Mouse (Mus musculus) frontal cortex, postnatal 36 days (tissue): ENCODE measurements at regions not wholly inside any gene's neighbourhood (a gene's known extent, or its start where the extent isn't known, plus 50 kb on each side); places are given as distances from the start of the nearest gene placed in this dataset.

Experiments used
- DNase-seq, 2 experiments: peaks; one replicate each; pipeline ENCODE4 v3.0.0; 2022; ENCODE audit warnings: low spot score in 2 of 2

DNA sequence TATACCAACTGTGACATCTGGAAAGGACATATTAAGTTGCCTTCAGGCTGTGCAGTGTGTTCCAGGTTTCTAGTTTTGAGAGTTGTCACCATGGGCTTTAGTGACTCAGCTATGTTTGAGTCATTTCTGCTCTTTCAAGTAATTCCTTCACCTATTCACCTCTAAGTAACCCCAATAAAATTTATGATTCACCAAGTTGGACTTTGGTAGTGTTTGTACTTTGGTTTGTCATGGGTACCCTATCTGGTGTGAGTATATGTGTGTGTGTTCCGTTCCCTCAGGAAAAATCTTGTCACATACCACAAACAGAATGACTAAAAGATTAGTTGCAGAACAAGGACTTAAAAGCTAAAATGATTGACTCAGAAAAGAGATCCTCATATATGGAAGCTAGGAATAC lies 76.8 kb upstream of the Crbn start:
- no peak for DNase-seq

DNA sequence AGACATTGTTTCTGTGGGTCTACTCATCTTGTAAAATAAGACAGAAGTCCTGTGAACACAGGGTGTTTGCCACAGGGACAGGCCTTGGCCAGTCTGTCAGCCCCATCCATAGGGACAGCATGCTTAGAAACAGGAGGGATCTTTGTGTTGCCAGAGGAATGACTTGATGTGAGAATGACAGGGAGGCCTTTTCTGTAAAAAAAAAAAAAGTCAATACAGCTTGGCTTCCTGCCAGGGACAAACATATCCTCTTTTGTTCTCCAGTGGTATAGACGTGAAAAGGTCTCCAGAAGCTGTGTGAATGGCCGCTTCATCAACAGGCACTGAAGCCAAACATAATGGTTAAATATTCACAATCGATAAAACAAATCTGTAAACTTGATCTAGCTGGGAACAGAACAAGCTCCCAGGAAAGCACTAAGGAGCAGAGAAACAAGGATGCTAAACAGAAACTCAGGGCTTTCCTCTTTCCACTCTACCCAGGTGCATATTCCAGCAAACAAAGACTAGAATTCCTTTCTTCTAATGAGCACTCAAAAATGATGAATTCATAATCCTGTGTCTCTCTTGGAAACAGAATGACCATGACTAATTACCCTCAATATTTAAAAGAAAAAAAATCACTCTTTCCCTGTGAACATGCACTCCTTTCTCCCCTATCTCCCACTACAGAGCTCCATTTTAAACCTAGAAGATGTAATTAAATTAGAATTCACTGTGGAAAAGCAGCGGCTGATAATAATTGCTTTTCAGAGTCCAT lies 92.2 kb upstream of the Crbn start:
- DNase-seq, result no peak

DNA sequence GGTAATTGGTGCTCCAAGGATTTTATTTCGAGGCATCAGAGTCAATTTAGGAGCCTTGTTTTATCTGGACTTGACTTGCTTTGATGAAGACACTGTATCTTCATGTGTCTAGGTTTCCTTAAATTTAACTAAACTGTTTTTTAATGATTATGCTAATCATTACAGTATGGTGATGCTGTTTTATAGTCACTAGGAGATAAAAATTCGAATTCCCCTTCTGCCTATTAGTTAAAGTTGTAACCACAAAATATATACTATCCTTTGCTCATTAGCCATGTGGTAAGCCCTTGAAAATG lies 92.7 kb upstream of the Crbn start:
- DNase-seq, result no peak

DNA sequence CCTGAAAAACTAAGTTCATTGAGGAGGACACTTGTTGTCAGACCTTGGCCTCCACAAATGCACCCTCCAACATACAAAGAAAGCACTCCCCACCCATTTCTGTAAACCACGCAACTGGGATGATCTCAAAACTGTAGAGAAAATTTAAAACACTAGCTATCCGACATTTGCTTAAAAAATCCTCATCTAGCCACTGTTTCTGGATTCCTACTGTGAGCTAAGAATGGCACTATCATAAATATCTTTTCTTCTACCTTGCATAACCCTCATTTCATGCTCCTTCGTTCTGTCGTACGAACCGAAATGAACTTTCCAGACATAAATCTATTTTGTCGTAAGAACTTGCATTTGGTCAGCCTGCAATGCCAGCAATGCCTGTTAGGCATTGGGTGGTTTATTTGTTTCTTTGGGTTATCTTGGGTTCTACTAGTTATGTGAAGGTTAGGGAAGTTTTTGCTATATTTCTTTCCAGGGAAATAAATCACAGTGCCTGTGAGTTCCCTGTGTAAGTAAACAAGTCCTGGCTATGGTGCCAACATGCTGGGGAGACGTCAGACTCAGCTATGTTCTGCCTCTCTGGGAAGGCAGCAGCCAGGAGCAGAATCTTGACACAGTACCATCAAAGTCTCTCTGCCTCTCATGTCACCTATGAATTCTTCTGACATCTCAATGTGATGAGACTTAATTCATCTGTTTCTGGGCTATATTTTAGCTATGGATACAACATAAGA lies 104.2 kb upstream of the Crbn start:
- DNase-seq, result no peak

DNA sequence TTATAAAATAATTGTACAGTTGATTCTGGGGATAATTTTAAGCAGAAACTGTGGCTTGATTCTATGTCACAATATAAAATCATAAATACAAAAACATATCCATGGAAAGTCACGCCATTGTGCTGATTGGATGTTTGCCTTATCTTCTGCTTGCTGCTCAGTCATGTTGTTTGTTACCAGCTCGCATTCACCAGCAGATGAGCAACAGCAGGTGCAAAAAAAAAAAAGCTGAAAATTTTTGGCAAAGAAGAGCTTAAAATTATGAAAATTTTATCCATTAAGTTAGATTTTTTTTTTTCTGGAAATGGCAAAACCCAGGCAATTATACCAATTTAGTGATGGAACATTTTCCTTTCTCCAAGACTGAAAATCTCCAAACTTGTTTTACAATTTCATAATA lies 115.2 kb upstream of the Crbn start:
- DNase-seq, result no peak

DNA sequence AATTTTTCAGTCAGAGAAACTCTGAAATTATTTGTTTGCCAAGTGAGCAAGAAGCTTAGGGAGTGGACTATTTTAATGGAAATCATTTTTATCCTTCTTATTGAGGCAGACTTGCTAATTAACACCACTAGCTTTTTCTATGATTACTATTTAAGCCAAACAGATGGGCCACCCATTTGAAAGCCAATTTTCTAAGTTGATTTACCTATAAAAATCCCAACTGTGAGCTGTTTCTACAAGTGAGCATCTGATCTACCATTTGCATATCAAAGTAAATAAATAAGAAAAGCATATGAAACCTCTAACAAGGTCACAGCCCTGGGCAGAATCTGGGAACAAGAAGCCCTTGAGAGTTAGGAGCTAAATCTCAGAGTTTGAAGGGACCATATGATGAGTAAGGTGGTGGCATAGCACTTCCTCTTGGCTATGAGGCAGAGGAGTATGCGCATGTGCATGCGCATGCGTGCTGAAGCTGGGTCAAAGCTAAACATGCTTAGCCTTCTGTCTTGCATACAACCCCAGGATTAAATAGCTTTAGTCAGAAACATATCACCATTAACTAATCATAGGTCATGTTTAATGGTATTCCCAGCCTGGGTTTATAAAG lies 116.9 kb upstream of the Crbn start:
- DNase-seq, result no peak

DNA sequence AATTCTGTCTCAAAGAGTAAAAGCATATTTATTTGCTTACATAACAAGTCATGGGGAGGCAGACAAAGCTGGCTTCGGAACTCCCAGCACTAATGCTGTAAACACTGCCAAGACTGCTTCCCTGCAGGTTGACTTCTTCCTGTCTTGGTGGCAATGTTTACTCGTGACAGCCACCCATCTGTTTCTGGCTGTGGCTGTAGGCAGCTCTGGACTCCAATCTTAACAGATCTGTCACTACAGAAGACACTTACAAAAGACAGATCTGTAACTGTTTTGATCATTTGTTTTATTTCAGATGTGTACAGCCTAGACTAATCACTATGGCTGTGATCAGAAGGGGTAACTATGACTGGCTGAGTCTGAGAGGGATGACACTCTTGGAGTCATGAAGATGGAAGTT lies 121.1 kb upstream of the Crbn start:
- no peak for DNase-seq

DNA sequence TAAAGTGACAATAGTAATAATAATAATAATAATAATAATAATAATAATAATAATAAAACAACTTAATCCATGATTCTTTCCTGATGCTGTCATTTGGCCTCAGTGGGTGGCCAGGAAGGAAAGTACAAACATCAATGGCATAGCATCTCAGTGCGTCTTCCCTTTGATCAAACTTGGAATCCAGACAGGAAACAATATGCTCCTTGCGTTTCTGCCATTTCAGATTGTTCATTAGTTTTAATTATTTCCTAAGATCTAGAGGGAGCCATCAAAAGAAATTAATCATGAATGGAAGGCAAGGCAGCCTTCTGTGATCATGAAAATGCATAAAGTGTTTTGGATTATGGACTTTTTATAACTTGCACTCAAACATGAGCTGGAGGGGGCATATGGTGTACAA lies 125.6 kb upstream of the Crbn start:
- no peak for DNase-seq

DNA sequence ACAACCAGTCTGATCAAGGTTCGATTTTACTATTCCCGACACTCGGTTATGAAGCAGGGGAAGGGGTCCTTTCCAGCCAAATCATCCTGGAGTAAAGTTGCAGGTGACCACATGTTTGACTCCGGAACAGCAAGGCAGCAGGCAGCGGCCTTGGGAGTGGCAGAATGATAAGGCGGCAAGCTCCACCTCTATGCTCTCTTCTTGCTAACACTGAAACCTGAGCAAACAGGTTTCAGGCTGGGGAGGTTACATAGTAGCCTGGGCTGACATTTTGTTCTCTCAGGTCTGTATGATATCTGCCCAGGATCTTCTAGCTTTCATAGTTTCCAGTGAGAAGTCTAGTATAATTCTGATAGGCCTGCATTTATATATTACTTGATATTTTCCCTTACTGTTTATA lies 133.7 kb upstream of the Crbn start:
- DNase-seq, result no peak

DNA sequence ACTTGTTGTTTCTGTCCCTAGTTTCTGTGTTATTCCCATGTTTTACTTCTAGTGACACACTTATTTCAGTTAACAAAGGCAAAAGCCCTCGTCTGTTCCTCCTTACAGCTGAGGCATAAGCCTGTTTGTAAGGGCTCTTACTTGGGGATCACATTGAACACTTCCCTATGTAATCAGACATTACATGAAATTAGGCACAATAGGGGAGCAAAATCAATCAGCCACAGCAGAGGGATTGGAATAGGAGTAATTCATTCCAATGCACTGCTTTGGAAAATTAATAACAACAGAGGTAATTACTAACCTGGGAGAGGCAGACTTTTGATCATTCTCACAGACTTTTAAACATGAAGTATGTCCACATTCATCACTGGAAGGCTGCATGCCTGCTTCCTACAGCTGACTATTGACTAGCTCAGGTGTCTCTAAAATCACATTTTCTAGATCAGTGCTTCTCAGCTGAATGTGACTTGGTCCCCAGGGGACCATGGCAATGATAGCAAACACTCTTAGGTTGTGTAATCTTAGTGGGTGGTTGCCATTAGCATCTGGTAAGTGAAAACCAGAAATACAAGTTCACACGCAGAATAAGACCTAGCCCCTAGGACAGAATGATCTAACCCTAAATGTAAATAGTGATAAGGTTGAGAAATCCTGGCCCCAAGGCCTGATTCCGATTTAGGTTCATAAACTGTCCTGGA lies 146.5 kb upstream of the Crbn start:
- no peak for DNase-seq

DNA sequence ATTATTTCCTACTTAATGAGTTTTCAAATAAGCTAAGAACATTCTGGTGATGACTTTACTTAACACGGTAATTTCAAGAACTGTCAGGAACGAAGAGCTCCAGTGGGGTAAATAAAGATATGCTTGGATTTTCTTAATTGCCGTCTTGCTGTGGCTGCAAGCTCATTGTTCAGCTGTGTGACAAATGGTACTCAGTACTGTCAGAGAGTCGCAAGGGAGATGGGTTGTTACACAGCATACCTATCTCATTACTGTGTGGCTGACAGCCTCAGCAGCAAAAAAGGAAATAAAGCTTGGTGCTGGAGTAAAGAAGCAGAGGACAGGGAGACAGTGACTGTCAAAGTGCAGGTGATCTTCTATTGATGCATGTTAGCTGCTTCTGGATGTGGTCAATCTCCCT lies 151.0 kb upstream of the Crbn start:
- no peak for DNase-seq

DNA sequence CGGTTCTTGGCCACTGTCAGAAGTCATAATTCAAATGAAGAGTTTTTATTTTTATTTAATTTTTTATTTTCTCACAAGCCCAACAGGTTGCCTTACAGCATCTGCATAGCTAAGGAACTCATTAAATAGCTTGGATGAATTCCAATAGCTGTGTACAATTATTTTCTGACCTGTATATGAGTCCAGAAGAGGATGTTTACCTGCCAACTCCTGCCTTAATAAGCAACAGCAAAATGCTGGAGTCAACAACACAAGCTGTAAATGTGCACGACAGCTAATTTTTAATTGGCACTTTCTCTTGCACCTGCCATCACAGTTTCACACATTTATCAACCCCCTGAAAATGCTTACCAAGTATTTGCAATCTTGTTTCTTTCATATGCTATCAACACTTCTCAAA lies 161.4 kb upstream of the Crbn start:
- no peak for DNase-seq

DNA sequence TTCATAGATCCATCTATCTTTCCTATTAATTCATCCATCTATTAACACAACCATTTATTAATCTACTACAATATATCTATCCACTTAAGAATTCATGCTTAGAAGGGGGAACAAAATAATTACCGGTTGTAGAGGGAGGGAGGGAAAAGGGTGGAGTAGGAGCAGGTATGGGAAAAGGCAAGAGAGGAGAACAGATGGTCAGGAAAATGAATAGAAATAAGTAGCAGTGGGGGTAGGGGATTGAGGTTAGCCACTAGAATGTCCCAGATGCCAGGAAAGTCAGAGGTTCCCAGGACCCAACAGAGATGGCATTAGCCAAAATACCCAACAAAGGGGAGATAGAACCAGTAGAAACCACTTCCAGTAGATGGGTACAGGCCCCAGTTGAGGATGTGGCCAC lies 164.5 kb upstream of the Crbn start:
- DNase-seq, result no peak

DNA sequence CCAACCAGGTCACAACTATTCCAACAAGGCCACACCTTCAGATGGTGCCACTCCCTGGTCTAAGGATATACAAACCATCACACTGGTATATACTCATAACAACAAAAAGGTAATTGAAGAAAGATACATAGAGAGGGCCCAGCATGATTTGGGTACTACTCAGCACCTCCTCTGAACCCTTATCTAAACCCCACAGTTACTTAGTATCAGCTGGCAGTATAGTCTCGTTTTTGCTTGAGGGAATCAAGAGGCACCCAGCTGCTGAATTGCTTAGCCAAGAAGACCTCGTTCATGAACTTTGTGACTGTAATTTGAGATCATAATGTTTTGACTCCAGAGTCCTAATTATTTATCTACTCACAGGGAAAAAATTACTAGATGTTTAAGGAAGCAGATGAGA lies 175.6 kb upstream of the Crbn start:
- DNase-seq, result no peak

DNA sequence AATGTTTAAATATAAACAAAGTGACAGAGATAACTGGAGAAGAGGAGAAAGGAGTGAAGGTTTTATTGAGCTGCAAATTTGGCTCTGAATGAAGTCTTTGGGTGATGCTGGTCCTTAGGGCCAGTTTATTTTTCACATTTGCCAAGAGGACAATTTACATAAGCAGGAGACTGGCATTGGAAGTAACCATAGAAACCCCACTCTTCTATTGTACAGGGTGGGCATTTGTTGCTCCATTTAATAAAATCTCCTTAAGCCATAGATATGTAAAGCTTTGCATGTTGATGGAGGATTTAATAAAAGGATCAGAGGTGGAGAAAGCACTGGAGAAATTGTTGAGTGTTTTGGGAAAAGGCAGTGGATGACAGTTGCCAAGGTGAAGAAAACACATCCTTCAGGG lies 178.8 kb upstream of the Crbn start:
- no peak for DNase-seq

DNA sequence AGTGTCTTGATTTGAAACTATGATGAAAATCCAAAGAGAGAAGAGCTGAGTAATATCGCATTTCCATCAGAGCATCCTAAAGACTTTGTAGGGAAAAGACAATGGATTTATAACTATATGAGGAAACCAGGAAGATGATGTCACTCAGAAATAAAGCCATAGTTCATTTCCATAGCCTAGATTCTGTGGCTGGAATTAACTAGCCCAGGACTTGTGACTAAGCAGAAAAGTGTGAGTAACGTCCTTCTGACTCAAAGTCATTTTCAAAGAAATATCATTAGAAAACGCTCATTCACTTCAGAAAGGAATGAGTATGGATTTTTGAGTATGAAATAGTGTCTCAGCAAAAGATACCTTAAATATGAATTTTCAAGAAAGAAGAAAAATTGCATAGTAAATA lies 179.9 kb upstream of the Crbn start:
- no peak for DNase-seq

DNA sequence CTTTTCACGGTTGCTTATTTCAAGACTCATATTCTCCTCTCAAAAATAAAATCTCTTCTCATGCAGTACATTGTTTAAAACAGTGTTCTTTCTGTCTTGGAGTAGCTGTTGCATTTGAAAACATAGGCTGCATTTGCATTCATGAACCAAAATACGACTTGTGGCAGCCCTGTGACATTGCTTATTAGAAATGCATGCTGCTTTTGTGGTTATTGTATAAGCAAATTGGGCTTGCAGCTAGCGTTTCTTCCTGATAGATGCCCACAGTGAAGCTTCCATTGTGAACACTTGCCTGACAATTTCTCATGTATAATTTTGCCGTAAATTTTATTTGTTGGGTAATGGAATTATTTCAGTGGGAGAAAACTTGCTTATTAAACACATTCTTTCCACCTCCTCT lies 180.3 kb upstream of the Crbn start:
- DNase-seq, result no peak

DNA sequence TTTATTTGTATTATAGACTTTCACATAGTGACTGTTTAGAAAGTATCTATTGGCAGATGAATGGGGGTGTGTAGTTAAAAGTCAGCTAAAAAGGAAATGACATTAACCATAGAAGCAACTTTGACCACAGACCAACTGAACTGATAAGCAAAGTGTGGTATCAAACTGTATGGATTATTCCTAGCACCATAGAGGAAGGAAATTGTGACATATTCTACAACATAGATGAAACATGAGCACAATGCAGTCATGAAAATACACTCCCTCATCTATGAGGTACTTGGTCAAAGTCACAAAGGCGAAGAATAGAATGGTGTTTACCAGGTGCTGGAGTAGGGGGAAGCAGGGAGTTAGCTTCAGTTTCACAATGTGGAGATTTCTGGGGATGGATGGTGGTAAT lies 181.4 kb upstream of the Crbn start:
- DNase-seq, result no peak

DNA sequence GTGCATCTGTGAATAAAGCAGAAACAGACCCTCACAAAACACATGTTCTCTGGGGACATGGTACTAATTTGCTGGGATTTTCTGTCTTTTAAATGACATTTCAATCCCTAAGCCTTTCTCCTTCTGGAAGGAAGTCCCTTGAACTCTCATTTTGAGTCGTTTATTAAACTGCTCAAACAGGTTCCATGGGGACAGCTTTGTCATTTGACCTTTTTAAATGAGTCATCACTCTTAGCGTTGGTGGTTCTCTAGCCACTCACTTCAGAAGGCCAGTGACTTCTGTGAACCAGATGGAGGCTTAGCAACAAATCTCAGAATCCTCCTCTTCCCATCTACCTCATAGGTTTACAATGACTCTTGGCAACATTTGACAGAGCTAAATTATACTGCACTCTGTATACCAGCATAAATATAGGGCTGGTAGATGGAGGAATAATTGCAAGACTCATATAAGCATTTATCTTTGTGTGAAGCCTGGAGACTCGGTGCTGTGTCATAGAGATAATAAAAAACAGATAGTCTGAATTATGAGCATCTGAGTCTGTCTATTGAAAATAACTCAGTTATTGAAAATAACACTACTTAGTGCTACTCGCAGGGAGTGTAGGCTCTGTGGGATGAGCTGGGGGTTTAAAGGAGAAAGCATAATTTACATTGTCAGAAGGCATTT lies 185.4 kb upstream of the Crbn start:
- no peak for DNase-seq

DNA sequence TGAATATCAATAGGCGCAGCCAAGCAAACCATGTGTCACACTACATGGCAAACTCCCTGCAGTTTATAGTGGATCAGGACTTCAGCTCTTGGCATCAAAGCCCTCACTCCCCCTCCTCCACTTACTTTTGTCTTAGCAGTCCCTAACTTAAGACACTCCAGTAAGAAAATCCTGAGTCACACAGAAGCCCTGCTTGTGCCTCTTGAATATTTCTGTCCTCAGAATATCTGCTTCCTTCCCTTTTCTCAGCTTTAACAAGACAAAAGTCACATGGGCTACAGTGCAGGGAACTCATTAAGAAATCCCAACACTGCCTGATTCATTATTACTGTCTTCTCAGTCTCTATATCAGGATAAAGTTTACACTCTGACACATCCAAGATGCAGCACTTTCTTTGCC lies 191.7 kb upstream of the Crbn start:
- no peak for DNase-seq

DNA sequence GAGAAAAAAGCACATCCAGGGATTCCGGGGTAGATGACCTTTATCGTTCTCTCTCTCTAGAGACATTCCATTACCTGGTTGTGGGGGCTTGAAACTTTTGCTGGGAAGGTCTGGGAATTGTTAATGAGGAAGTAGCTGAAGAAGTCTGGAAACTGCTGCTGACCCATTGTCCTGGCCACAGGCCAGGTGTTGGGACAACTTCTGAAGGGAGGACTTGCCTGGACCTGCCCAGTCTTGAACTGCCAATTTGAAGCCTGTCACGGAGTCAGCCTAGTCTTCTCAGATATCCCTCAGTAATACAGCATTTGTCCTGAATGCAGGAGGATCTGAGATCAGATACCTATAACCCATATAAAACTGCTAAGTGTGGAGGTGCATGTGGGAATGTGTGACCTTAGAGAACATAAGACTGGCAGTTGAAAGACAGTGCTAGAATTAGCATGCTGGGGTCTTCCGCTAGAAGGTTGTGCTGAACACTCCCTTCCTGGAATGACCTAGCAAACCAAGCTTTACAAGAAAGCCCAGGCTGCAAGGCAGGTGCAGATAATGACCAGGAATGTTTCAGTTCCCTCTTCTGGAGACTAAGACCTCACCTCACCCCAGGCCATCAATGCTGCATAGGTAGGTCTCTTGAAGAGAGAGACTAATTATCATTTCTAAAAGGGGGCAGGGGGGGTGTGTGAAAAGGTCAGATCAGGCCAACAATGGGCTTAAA lies 204.7 kb upstream of the Crbn start:
- no peak for DNase-seq

DNA sequence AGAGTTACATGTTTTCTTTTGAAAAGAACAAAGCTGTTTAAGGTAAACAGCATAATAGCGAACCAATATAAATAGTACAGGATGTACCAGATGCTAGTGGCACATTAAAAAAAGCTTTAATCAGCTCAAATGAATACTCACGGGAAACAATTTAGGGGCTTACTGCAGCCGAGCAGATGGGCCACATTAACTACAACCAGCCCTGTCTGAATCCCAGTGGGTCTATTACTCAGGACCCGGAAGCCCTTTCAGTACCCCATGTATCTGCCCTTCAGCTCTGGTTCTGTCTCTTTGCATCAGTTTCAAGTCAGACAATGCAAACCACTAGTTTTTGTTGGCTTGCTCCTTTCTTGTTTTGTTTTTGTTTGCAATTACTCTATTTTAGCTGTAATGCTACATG lies 210.9 kb upstream of the Crbn start:
- DNase-seq, result no peak
